Mouse (Mus musculus): ENCODE results near the gene Cpn1.

GRCm38 (mm10) chr19:43980711-43981110, 5.6 kb downstream of the Cpn1 start:
- TF ChIP-seq CTCF (IDR thresholded peaks at IDR 0.05; ENCODE audit: borderline replicate concordance, extremely low read depth, insufficient read depth, insufficient read length) (no peak), POLR2A (IDR thresholded peaks at IDR 0.05; ENCODE audit: borderline replicate concordance, extremely low read depth, insufficient read depth, insufficient read length, poor library complexity, severe bottlenecking) (no peak)
